Mouse (Mus musculus): ENCODE data around the gene Dcaf1. TPM values are rescaled to one million over a fixed set of nuclear protein-coding genes. Genes with fewer than 3 reads are reported as not detected.

Dcaf1 gene
- total RNA-seq, 2 experiments from 2014 or later: 32.5 to 33.7 TPM

GRCm38 (mm10) chr9:106903099-106903790 lies 81.6 kb downstream of the Dcaf1 start:
- DNase-seq (ENCODE audit: low spot score in 2 of 2): no peak

GRCm38 (mm10) chr9:106903791-106904134 lies 82.1 kb downstream of the Dcaf1 start:
- peak in 1 of 2 experiments; percentile 65 for DNase-seq (ENCODE audit: low spot score in 2 of 2)

DNA sequence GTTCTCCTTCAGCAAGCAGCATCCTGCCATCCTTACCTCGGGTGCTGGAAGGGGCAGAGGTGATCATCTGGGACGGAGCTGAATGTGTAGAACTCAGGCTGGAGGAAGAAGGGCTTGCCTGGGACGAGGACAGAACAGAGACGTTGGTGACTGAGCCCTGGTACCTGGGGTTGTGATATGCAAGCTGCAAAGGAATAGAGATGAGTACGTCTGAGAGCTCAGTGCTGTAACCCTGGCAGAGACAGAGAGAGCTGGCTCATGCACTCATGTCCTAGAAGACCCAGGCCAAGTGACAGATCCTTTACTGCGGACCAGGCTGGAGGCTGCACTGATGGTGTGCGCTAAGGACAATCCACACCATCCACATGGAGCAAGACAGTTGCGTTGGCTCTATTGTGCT lies 84.9 kb downstream of the Dcaf1 start:
- no peak for DNase-seq (ENCODE audit: low spot score in 2 of 2)

GRCm38 (mm10) chr9:106908174-106908573 lies 86.5 kb downstream of the Dcaf1 start:
- no peak for DNase-seq (ENCODE audit: low spot score in 2 of 2)

DNA sequence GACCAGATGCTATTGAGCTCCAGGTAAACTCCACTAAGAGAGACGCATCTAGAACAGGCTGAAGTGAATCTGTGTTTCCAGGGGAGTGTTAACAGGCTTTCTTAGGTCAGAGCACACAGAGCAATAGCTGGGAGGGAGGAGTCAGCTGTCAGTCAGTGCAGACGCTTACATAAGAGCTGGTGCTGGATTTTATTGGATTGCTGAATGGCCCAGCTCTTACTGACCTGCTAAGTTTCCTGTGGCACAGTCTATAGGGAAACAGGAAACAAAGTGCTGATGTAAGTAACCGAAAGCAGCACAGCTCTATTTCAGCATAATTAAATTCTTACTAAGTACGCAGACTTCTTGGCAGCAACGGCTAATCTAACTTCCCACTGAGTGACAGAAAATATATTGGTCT lies 87.0 kb downstream of the Dcaf1 start:
- DNase-seq (ENCODE audit: low spot score in 2 of 2): no peak

DNA sequence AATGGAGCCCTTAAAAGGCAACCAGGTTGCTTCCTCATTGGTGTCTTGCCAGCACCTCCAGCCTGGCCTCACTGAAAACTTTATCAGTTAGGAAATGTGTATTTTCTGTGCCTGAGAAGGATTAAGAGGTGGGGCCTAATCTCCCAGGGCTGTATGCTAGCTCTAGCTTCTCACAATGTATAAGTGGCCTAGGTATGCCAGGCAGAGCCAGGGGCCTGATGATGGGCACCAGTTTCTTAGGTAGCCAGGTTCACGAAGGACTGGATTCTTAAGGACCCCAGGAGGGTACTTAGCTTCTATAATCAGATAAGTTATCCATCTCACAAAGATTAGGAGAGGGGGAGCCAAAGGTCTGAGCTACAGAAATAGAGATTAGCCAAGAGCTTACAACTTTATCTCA lies 90.0 kb downstream of the Dcaf1 start:
- DNase-seq (ENCODE audit: low spot score in 2 of 2): no peak

DNA sequence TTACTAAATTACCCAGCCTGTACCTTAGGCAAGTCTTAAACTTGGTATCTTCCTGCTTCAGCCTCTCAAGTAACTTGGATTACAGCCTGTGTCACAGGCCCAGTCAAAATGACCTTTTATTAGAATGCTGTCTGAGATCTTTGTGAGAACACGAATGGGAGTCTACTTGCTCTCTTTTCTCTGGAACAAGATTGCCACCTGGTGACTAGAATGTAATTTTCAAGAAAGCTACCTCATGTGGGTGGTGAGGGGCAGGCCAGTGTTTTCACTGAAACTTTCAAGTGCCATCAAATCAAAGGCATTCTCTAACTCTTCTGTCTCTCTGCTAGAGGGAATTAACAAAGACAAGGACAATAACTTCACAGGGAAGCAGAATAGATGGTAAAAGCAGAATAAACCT lies 92.1 kb downstream of the Dcaf1 start:
- DNase-seq (ENCODE audit: low spot score in 2 of 2): no peak

GRCm38 (mm10) chr9:106914878-106915277 lies 93.2 kb downstream of the Dcaf1 start:
- no peak for DNase-seq (ENCODE audit: low spot score in 2 of 2)

Other genes with a start within 250 kb of the Dcaf1 start
- gene Iqcf6, start 195.3 kb upstream of the Dcaf1 start, total RNA-seq (2021): not detected
- gene Grm2, start 165.8 kb upstream of the Dcaf1 start, total RNA-seq (2021): 10 to 100 TPM; 66.1 to 71.2 TPM
- 10 to 100 TPM; 91.9 to 97.1 TPM for gene Tex264, start 135.9 kb upstream of the Dcaf1 start, total RNA-seq (2021)
- 10 to 100 TPM; 15.4 to 16.6 TPM for gene Rad54l2, start 32.7 kb upstream of the Dcaf1 start, total RNA-seq (2021)
- gene Rbm15b, start 65.6 kb downstream of the Dcaf1 start, total RNA-seq (2021): 10 to 100 TPM; 57.4 to 61.2 TPM
- 100 to 1,000 TPM; 158 to 159 TPM for gene Manf, start 70.1 kb downstream of the Dcaf1 start, total RNA-seq (2021)

Data from layer of hippocampus, adult 18-20 months (tissue).